Mouse (Mus musculus) brain, embryonic 18.5 days (tissue): Measurements from ENCODE around the gene Fdxr.

Experiments used
- DNase-seq: peaks from one replicate; pipeline ENCODE4 v3.0.0-alpha.2; 2012; ENCODE audit warnings: low read depth, low spot score

Fdxr gene

DNA sequence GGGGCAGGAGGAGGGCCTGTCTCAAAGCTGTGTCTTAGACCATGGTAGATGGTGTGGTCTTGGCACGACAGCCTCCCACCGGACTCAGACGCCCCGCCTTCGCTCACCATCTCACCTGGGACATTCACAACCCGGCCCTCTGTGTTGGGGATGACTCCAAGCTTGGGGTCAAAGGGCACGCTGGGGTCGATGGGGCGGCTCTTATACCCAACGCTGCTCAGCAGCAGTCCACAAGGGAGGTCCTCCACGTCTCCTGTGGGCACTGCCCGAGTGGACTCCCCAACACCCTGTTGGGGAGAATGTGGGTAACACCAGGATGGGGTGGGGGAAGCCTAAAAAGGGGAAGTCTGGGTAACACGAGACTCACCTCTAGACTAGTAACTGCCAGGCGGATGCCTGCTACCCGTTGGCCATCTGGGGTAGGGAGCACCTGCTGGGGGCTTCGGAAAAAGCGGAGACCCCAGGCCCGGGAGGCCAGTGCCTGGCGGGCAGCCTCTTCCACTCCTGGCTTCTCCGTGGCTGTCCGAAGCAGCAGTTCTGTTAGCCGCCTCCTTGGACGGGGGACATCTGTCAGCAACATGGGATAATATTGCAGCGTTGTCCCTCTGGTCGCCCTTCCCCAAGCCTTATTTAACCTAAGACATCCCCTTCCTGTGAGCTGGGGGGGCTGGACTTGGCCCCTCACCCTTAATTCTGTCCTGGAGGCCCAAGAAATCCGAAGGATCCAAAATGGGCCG is 7.4 kb downstream of the Fdxr start:
- DNase-seq, result no peak

DNA sequence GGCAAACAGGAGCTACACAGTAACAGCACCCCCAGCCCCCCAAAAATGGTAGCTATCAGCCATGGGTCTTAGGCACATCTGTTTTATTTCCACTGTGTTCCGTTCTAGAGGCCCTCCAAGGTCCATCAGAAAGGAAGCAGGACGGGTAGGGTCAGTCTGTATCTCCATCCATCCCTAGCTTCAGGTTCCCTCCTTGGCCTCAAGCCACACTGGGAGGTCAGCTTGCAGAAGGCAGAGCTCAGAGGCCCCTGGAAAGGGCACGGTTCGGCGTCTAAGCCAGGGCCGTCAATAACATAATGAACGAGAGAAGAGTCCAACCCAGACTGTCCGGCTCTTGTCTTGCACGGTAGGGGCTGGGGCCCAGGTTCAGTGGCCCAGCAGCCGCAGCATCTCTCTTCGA is 8.9 kb downstream of the Fdxr start:
- DNase-seq, result no peak

DNA sequence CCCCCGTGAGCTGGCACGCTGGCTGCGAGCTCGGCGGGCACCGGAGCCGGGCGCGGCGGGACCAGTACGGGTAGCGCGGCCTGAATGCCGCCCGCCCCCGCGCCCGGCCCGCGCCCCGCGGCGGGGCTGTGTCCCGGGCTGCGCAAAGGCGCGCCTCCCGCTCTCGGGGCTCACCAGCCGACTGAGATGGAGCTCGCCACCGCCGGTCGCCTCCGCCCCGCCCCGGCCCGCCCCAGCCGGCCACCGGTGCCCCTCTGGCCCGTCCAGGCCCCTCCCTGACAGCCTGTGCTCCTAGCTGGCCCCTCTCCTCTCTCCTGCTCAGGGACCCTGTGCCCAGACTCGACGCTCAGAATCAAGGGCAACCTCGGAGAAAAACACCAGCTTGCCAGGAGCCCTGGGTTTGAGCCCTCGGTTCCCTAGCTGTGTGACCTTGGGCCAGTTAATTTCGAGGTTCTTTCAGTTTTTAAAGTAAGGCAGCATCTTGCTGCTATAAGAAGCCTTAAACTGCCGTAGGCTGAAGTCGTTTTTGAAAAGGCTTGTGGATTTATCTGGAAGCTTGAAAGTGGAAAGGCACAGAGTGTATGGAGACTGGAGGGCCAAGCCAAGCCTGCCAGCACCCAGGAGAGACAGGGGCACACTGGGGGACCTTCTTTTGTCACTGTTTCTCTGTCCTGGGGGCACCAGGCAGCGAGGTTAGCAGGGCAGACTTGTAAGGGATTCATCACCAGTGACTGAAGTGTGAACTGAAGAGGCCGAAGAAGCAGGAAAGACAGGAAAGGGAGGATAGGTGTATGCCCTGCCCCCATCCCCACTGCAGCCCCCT is 9.6 kb downstream of the Fdxr start, which contains the start of gene Grin2c:
Grin2c (minus strand) TSS at position 183 of the 823 bp plus-strand sequence.
- no peak for DNase-seq

DNA sequence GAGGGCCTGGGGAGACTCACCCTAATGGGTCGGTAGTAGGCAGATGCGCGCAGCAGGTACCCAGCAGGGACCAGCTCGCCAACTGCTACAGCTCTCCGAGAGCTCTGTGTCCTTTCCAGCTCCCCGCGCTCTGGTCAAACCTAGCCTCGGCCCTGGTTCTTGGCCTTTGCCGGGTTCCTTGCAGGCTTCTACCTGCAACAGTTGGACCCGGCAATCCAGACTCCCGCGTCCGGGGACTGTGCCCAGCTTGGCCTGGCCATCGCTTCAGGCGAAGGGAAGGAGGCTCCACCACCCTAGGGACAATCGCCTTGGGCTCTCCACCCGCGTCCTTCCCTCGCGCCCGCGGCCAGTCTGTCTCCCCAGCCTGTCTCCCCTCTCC is 10.5 kb downstream of the Fdxr start:
- no peak for DNase-seq

DNA sequence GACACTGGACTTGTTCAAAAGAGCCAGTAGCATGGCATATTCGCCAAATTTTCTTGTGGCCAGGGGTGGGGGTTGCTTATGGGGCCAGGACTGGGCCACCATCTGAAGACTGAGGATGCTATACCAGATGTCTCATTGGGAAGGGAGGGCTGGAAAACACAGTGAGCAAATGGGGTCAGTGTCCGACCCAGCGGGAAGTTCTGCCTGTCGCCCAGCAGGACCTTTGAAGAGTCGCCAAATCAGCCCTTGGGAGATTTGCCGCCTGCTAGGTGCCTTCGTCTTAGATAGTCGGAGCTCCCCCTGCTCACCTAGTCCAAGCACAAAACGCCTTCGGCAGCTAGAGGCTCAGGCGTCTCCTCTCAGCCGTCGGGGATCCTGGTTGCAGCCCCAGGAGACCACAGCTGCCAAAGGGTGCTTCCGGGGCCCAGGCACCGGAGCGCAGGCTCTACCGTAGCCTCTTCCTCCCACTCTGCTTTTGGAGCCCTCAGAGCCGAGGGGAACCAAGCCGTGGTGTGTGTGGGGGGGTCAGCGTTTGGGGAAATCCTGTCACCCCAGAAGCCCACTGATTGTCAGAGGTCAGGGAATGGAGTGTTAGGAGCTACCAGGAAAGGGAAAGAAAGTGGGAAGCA is 11.0 kb downstream of the Fdxr start:
- no peak for DNase-seq

DNA sequence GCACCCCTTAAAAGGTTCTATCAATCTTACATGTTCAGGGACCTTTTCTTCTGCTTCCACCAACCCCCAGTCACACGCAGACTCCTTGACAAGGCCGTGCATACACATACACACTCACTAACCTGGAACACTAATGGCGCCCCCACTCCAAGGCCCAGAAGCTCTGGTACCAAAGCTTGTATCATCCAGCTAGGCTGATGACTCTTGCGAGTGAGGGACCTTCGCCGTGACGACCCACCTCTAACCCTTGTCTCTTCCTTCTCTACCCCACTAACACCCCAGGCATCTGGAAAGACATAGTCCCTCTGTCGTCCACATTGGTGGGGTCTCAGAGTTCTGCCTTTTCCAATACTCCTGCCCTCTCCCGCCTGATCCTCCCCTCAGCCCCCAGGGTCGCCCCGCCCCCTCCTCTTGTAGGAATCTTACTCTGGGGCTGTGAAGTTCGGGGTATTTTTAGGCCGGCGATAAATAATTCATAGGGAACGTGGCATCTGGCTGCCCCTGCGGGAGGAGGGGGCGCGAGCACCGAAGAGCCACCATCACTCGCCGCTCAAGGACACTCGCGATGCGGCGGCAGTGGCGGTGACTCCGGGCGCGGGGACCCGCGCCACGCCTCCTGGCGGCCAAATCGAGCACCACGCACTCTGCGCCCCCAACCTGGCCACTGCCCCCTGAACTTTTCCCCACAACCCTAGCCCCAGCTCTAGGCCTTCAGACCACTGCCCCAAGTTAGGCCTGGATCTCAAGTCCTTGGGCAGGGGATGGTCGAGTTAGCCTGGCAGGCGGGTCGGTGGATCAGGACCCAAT is 11.8 kb downstream of the Fdxr start:
- no peak for DNase-seq

DNA sequence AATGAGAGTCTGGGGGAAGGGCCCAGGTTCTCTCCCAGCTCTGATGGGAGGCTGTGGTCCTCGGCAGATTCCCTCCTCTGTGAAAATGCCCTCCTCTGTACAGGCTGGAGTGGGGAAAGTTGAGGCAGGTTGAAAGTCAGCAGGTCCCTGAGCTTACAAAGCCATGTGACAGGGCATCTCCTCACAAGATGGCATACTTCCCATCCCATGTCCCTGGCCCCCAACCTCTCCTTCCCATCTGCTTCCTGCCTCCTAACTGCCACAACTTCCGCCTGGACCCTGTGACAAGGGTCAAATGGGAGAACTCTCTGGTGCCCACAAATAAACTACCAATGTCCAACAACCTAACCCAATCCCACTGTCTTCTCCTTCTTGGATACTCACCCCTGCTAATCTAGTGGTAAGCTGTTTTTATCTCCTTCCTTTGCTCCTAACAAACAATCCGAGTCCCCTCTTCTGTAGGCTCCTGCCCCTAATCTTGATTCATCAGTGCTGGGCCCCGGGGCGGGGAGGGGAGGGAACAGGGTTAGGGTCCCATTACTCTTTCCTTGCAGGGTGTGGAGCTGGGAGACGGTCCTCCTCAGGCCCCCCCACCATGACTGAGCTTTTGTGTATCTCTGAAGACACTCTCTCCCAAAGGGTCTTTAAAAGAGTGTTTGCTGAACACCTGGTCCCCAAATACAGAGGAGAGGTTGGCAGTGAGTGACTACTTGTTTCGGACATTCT is 12.6 kb downstream of the Fdxr start:
- no peak for DNase-seq

DNA sequence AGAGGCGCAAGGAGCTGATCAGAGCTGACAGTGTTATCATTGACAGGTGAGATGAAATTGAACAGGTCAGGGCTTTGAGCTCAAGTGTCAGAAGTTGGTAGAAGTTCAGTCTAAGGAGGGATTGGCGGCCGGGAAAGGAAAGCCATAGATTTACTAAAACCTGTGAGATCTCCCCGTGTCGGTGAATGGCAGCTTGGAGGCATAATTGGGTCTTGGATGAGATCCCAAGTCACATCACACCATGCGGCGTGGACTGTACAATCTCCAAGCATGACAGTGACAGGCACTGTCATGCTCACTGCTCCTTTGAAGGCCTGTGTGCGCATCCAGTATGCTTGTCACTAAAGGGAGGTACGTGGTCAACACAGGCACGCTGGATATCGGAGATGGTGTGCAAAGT is 13.9 kb downstream of the Fdxr start:
- no peak for DNase-seq

DNA sequence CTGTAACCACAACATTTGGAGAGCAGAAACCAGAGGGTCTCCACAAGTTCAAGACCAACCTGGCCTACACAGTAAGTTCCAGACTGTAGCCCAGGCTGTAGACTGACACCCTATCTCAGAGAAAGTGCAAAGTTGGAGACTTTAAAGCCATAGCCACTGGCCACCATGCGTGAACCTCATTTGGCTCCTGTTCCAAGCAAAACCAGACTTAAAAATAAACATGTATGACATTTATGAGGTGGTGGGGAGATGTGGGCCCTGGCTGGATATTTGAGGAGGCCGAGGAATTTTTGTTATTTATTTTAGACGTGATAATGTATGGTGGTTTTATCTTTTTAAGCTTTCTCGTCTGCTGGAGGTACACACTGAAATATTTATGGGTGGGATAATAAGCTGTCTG is 17.7 kb downstream of the Fdxr start:
- no peak for DNase-seq

DNA sequence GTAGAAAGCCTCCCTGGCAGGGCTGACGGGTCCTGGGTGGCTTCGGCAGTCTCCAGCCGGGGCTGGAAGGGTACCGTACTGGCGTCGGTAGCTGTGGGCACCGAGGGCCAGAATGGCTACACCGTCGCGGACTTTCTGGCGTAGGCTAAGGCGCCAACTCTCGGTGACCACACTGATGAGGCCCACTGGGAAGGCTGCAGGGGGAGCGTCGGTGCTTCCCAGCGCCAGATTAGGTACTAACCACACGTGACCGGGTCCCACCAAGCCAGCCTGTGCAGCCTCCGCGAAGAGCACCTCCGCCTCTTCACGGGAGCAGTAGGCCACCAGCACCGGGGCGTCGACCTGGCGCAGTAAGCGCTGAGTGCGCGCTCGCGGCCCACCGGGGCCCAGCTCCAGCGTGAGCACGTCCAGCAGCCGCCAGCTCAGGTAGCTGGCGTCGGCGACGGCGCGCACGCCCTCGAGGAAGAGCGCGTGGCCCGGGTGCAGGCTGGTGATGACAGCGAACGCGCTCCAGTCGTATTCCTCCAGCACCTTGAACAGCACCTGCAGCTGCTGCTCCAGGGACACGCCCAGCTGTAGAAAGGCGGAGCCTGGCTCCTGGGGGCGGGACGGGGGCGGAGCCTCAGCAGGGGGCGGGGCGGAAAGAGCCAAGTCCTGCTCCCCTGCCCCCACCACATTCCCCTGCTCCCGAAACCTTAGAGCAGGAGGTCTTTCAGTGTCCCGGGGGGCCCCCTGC is 18.9 kb downstream of the Fdxr start:
- DNase-seq, result no peak

DNA sequence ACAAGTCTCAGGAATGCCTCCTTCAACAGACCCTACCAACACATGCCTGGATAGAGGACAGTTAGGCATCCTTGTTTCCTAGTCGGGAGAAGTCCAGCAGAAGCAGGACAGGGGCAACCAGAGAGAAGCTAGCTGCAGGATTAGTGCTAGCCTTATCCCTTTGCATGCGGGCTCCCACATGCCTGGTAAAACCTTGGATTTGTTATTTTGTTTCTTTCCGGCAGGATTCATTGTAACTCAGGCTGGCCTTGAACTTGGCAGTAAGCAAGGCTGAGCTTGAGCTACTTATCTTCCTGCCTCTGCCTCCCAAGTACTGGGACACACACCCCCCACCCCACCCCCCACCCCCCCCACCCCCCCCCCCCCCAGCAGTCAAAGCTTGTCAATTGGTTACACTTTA is 25.6 kb downstream of the Fdxr start:
- no peak for DNase-seq

DNA sequence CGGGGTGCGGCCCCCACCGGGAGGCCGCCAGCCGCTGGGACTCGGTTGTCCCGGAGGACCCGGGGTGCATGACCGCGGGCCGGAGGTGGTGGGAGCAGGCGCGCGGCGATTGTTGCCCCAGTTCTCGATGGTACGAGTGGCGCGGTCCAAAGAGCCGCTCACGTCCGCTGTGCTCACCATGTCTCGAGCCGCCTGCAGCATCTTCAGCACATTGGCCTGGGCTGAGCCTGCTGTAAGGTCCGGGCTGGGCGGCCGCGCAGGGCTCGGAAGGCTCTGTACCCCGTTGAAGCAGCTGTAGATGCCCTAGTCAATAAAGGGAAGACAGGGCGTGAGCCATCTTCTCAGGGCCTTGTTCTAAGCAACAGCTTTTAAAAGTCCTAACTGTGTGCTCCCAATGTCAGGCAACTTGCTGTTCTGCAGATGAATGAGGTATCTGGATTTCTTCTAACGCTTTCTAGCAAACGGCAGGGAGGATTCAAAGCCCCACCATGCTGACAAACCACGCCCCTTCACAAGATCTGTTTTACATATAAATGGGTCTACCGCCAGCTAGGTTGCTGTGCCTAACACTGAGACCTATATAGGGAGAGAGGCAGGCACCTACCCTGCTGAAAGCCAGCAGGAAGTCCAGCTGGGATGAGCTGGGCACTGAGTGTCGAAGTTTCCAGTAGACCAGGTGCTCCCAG is 26.3 kb downstream of the Fdxr start:
- no peak for DNase-seq

DNA sequence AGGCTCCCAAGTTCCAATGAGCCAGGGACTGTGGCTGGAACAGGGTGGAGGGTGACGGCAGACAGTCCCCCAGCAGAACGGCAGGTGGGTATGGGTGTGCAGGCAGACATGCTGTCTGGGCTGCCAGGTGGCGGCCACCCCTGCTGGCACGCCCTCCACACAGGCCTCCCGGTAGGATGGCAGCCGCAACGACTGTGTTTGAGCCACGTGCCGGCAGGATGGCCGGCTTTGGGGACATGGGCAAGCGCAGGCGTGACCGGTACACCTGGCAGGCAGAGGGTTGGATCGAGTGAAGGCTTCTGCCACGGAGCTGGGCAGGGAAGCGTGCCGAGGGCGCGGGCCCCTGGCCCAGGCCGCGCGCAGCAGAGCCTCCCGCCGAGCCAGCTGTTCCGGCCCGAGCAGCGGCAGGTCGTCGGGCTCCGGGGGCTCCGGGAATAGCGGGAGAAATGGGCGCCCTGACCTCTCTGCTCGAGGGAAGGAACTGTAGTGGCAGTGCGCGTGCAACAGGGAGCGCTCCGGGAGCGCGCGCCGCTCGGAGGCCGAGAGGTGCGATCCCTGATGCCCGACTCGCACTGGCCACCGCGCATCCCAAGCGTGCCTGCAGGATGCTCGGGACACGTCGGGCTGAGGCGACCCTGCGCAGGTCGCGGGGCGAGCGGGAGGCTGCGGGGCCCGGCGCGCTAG is 27.0 kb downstream of the Fdxr start:
- DNase-seq, result no peak

DNA sequence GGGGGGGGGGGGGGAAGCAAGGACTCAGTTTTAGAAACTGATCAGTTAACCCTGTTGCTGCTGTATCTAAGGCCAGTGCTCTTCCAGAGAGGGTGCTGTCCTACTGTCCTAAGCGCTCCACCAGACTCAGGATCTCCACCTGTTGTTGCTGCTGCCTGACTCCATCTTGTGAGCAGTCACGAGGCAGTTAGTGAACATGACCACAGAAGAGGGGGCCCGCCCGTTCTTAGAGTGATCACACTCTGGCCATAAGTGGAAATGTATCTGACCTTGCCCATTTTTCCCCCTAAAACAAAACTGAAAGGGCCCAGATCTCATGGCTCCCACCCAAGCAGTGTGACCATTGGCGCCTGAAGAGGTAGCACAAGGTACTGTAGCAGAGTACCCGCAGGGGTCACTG is 28.9 kb downstream of the Fdxr start:
- no peak for DNase-seq

DNA sequence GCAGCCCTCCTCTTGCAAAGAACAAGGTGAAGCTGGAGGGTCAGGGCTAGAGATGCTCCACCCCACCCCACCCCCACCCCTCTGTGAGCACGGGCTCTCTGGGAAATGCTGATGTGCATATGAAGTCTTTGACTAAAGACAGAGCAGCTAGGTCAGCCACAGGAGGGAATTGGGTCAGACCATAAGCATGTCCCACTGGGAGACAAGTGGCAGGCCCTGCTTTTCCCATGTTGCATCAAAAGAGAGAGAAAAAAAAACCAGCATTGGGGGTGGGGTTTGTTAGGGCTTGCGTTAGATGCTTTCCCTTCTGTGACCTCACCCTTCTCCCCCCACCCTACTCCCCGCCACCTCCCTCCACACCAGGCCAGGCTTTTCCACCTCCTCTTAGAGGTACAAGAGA is 29.6 kb downstream of the Fdxr start:
- DNase-seq, result no peak

DNA sequence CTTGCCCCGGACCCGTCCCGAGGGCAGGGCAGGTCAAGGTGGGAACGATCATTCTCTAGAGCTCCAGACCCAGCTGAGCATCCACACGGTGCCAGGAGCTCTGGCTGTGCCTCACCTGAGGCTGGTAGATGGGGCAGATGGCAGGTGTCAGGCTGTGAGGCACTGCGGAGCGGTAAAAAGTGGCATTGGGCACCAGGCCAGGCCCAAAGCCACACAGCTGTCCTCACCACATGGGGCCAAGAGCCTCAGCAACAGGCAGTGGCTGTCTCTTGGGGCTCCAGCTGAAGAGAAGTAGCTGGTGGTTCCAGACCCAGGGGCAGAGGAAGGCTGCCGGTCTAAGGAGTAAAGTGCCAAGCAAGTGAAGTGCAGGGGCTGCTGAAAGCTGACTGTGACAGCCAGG is 30.5 kb downstream of the Fdxr start:
- no peak for DNase-seq

DNA sequence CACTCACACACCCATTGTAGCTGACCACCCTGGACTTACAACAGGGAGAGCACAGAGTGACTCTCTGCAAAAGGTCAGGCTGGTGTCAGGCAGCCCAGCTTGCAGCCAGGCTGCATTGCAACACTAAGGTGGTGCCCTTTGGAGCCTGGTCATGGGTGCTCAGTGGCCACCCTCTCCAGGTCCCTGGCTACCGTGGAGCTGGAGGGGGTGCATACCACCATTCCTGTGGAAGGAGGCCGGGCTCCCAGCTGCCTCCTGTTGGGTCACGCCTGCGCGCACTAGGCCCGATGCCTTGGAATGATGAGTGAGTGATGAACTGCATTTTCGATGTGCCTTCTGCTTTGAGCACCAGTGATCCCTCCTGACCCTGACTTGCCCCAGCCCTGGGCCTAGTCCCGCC is 32.0 kb downstream of the Fdxr start:
- DNase-seq, result no peak

DNA sequence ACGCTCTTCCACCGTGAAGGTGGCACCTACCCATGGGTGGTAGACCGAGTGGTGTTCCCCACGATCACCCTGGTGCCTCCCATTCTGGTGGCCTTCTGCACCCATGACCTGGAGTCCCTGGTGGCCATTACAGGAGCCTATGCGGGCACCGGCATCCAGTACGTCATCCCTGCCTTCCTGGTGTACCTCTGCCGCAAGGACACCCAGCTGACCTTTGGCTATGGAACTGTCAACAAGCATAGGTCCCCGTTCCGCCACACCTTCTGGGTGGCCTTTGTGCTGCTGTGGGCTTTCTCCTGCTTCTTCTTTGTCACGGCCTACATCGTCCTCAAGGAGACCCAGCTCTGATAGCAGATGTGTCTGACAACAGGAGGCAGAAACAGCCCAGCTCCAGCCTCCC is 33.1 kb downstream of the Fdxr start:
- DNase-seq, result no peak

DNA sequence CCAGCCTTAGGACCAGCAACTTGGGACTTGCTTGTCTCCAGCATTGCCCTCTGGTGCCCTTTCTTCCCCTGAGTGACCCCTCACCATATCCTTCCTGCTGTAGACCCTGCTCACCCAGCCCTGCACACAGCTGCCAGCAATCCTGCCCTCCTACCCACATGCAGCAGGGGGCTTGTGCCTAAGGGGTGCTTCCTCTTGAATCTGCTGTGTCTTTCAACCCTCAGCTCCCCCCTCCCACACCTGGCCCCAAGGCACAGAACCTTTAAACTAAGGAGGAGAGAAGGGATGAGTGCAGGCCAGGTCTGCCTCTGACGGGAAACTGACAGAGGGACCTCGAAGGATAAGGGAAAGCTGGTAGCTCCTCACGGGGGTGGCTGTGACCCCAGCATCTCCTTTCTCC is 34.1 kb downstream of the Fdxr start:
- DNase-seq, result no peak
